Mouse (Mus musculus): Measurements from ENCODE around the gene Glud1. TPM values are rescaled to one million over a fixed set of nuclear protein-coding genes. Genes with fewer than 3 reads are reported as not detected.
"Not testable (repeated sequence)": the region's sequence is repeated elsewhere in the genome, so short reads cannot be mapped to it uniquely, and the experiment has no call there.

Gene Glud1
- polyA plus RNA-seq, 1 experiment, result 51.8 TPM

GRCm38 (mm10) chr14:34309266-34309665 lies 1.3 kb upstream of the Glud1 start:
- H3K4me3 ChIP-seq (ENCODE audit: control insufficient read depth, insufficient read depth, low read length), result no peak overlapping the region
- DNase-seq, result no peak
- WGBS, result 97% methylated on average over 4 of the region's 4 CpGs
- no peak overlapping the region for H3K27ac ChIP-seq (ENCODE audit: control insufficient read depth, insufficient read depth, low read length)
- TF ChIP-seq POLR2A (IDR thresholded peaks at IDR 0.05; ENCODE audit: control insufficient read depth, extremely low read depth, insufficient read depth, low read length, poor library complexity), result no peak
- TF ChIP-seq CTCF (IDR thresholded peaks at IDR 0.05; ENCODE audit: borderline replicate concordance, control insufficient read depth, extremely low read depth, insufficient read depth, low read length, poor library complexity), result no peak
- no peaks in the 10 kb centered on the region for H3K36me3 ChIP-seq (ENCODE audit: control insufficient read depth, insufficient read depth, low read length)
- no peaks in the 10 kb centered on the region for H3K27me3 ChIP-seq (ENCODE audit: control insufficient read depth, insufficient read depth, low read length)
- peaks cover 8% of the 10 kb centered on the region for H3K4me1 ChIP-seq (replicated peaks; ENCODE audit: control insufficient read depth, insufficient read depth, low read length)

DNA sequence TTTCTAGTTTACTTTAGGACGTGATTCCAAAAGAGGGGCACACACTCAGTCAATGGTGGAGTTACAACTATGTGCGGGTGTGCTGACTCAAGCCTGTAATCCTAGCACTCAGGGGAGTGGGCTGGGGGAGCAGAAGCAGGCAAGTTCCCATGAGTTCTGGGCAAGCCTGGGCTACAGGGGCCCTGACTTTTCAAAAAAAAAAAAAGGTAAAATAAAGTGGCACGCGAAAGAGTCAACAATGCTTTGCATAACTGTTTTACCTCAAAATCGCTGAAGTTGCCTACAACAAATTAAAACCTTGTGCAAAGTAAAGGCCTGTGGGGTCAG lies 657 bp upstream of the Glud1 start:
- Histone ChIP-seq H3K27ac (ENCODE audit: control insufficient read depth, insufficient read depth, low read length) (peak overlapping the region; percentile 9; the same call in 1 of the 2 replicates), H3K4me3 (ENCODE audit: control insufficient read depth, insufficient read depth, low read length) (peak overlapping the region; percentile 62), H3K4me1 (replicated peaks; ENCODE audit: control insufficient read depth, insufficient read depth, low read length) (peaks cover 8% of the 10 kb centered on the region), H3K36me3 (ENCODE audit: control insufficient read depth, insufficient read depth, low read length) (no peaks in the 10 kb centered on the region), H3K27me3 (ENCODE audit: control insufficient read depth, insufficient read depth, low read length) (no peaks in the 10 kb centered on the region)
- no peak for DNase-seq
- TF ChIP-seq POLR2A (IDR thresholded peaks at IDR 0.05; ENCODE audit: control insufficient read depth, extremely low read depth, insufficient read depth, low read length, poor library complexity) (no peak), CTCF (IDR thresholded peaks at IDR 0.05; ENCODE audit: borderline replicate concordance, control insufficient read depth, extremely low read depth, insufficient read depth, low read length, poor library complexity) (no peak)
- WGBS, result 16% methylated on average over 5 of the region's 5 CpGs

DNA sequence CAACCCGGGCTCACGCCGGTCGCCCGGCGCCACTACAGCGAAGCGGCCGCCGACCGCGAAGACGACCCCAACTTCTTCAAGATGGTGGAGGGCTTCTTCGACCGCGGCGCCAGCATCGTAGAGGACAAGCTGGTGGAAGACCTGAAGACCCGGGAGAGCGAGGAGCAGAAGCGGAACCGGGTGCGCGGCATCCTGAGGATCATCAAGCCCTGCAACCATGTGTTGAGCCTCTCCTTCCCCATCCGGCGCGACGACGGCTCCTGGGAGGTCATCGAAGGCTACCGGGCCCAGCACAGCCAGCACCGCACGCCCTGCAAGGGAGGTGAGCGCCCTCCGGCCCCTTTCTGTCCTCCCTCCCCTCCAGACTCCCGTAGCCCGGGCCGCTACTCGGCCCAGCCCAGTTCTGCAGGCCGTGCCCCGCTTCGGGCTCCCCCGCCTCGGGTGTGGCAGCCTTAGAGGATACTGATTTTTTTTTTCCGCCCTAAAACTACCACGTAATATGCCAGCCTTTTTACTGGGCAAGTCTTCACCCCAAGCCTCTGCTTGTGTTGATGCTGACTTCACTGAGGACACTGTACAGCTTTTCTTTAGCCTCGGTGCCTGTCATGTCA lies 599 bp downstream of the Glud1 start:
- WGBS, result under 1% methylated on average over 46 of the region's 47 CpGs
- Histone ChIP-seq H3K27me3 (ENCODE audit: control insufficient read depth, insufficient read depth, low read length) (no peaks in the 10 kb centered on the region), H3K36me3 (ENCODE audit: control insufficient read depth, insufficient read depth, low read length) (no peaks in the 10 kb centered on the region), H3K4me1 (replicated peaks; ENCODE audit: control insufficient read depth, insufficient read depth, low read length) (peaks cover 8% of the 10 kb centered on the region), H3K4me3 (ENCODE audit: control insufficient read depth, insufficient read depth, low read length) (peak overlapping the region; percentile 62), H3K27ac (ENCODE audit: control insufficient read depth, insufficient read depth, low read length) (no peak overlapping the region)
- peak; percentile 59 for DNase-seq
- TF ChIP-seq POLR2A (IDR thresholded peaks at IDR 0.05; ENCODE audit: control insufficient read depth, extremely low read depth, insufficient read depth, low read length, poor library complexity), result no peak
- no peak for TF ChIP-seq CTCF (IDR thresholded peaks at IDR 0.05; ENCODE audit: borderline replicate concordance, control insufficient read depth, extremely low read depth, insufficient read depth, low read length, poor library complexity)

DNA sequence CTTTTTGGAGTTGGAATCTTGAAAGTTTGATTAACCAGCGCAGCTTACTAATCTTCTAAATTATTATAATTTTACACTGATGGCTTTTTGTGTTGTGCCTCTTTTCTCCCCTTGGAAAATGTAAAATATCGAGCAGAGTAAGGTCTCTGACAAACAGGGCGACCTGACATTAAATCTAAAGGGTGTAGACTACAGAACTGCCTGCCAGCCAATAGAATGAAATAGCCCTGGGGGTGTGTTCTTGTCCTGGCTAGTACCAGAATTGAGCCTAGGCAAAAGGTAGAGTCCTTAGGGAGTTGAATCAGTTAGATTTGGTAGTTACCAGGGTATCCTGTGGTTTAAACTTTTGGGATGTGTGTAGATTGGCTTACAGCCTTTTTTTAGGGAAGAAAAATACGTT lies 1.2 kb downstream of the Glud1 start:
- Histone ChIP-seq H3K4me3 (ENCODE audit: control insufficient read depth, insufficient read depth, low read length) (peak overlapping the region; percentile 62; the same call in 1 of the 2 replicates), H3K27ac (ENCODE audit: control insufficient read depth, insufficient read depth, low read length) (no peak overlapping the region), H3K27me3 (ENCODE audit: control insufficient read depth, insufficient read depth, low read length) (no peaks in the 10 kb centered on the region), H3K36me3 (ENCODE audit: control insufficient read depth, insufficient read depth, low read length) (no peaks in the 10 kb centered on the region), H3K4me1 (replicated peaks; ENCODE audit: control insufficient read depth, insufficient read depth, low read length) (peaks cover 8% of the 10 kb centered on the region)
- DNase-seq, result no peak
- WGBS, result 10% methylated on average over 4 of the region's 4 CpGs
- TF ChIP-seq CTCF (IDR thresholded peaks at IDR 0.05; ENCODE audit: borderline replicate concordance, control insufficient read depth, extremely low read depth, insufficient read depth, low read length, poor library complexity) (no peak), POLR2A (IDR thresholded peaks at IDR 0.05; ENCODE audit: control insufficient read depth, extremely low read depth, insufficient read depth, low read length, poor library complexity) (no peak)

GRCm38 (mm10) chr14:34312339-34313048 lies 2.0 kb downstream of the Glud1 start:
- 41% methylated on average over 5 of the region's 6 CpGs for WGBS

GRCm38 (mm10) chr14:34313612-34314011 lies 3.1 kb downstream of the Glud1 start:
- Histone ChIP-seq H3K4me1 (replicated peaks; ENCODE audit: control insufficient read depth, insufficient read depth, low read length) (peaks cover 8% of the 10 kb centered on the region), H3K27ac (ENCODE audit: control insufficient read depth, insufficient read depth, low read length) (no peak overlapping the region), H3K36me3 (ENCODE audit: control insufficient read depth, insufficient read depth, low read length) (no peaks in the 10 kb centered on the region), H3K4me3 (ENCODE audit: control insufficient read depth, insufficient read depth, low read length) (no peak overlapping the region), H3K27me3 (ENCODE audit: control insufficient read depth, insufficient read depth, low read length) (no peaks in the 10 kb centered on the region)
- 97% methylated on average over 3 of the region's 3 CpGs for WGBS
- no peak for DNase-seq
- TF ChIP-seq CTCF (IDR thresholded peaks at IDR 0.05; ENCODE audit: borderline replicate concordance, control insufficient read depth, extremely low read depth, insufficient read depth, low read length, poor library complexity) (no peak), POLR2A (IDR thresholded peaks at IDR 0.05; ENCODE audit: control insufficient read depth, extremely low read depth, insufficient read depth, low read length, poor library complexity) (no peak)

More at GRCm38 (mm10) chr14:34312339-34313048, 2.0 kb downstream of the Glud1 start:
- Histone ChIP-seq H3K4me1 (replicated peaks; ENCODE audit: control insufficient read depth, insufficient read depth, low read length) (peaks cover 8% of the 10 kb centered on the region), H3K27me3 (ENCODE audit: control insufficient read depth, insufficient read depth, low read length) (no peaks in the 10 kb centered on the region), H3K4me3 (ENCODE audit: control insufficient read depth, insufficient read depth, low read length) (no peak overlapping the region), H3K36me3 (ENCODE audit: control insufficient read depth, insufficient read depth, low read length) (no peaks in the 10 kb centered on the region), H3K27ac (ENCODE audit: control insufficient read depth, insufficient read depth, low read length) (no peak overlapping the region)
- TF ChIP-seq CTCF (IDR thresholded peaks at IDR 0.05; ENCODE audit: borderline replicate concordance, control insufficient read depth, extremely low read depth, insufficient read depth, low read length, poor library complexity), result no peak
- TF ChIP-seq POLR2A (IDR thresholded peaks at IDR 0.05; ENCODE audit: control insufficient read depth, extremely low read depth, insufficient read depth, low read length, poor library complexity), result no peak
- no peak for DNase-seq

GRCm38 (mm10) chr14:34314383-34314782 lies 3.9 kb downstream of the Glud1 start:
- not testable (repeated sequence) for DNase-seq; H3K4me1 ChIP-seq (replicated peaks; ENCODE audit: control insufficient read depth, insufficient read depth, low read length); H3K36me3 ChIP-seq (ENCODE audit: control insufficient read depth, insufficient read depth, low read length); H3K27me3 ChIP-seq (ENCODE audit: control insufficient read depth, insufficient read depth, low read length); H3K27ac ChIP-seq (ENCODE audit: control insufficient read depth, insufficient read depth, low read length); H3K4me3 ChIP-seq (ENCODE audit: control insufficient read depth, insufficient read depth, low read length)
- WGBS, result 65% methylated on average over 8 of the region's 8 CpGs
